Mouse (Mus musculus) urinary bladder, postnatal 10 days (tissue): ENCODE measurements around the gene Scgb1a1.
"Not testable (repeated sequence)": the region's sequence is repeated elsewhere in the genome, so short reads cannot be mapped to it uniquely, and the experiment has no call there.

Source experiments
- DNase-seq: peaks from one replicate; pipeline ENCODE4 v3.0.0; 2022; ENCODE audit warnings: low spot score

The Scgb1a1 gene

GRCm38 (mm10) chr19:9100297-9101061 lies 12.7 kb upstream of the Scgb1a1 start:
- no peak for DNase-seq

- no peak for DNase-seq
Observed at GRCm38 (mm10) chr19:9099751-9100150, 12.0 kb upstream of the Scgb1a1 start.

- no peak for DNase-seq
Observed at GRCm38 (mm10) chr19:9097441-9097840, 9.7 kb upstream of the Scgb1a1 start.

- no peak for DNase-seq
Observed at GRCm38 (mm10) chr19:9095111-9095510, 7.4 kb upstream of the Scgb1a1 start.

- DNase-seq: no peak
Observed at GRCm38 (mm10) chr19:9090709-9091108, 3.0 kb upstream of the Scgb1a1 start.

- DNase-seq: no peak
Observed at GRCm38 (mm10) chr19:9090191-9090590, 2.4 kb upstream of the Scgb1a1 start.

- DNase-seq: not testable (repeated sequence)
Observed at GRCm38 (mm10) chr19:9083892-9084291, 3.9 kb downstream of the Scgb1a1 start.

- DNase-seq: no peak
Observed at GRCm38 (mm10) chr19:9083010-9083355, 4.8 kb downstream of the Scgb1a1 start.

GRCm38 (mm10) chr19:9082191-9083009 lies 5.4 kb downstream of the Scgb1a1 start:
- DNase-seq: peak; percentile 55

- no peak for DNase-seq
Observed at GRCm38 (mm10) chr19:9081311-9082190, 6.2 kb downstream of the Scgb1a1 start.

- no peak for DNase-seq
Observed at GRCm38 (mm10) chr19:9079916-9080315, 7.8 kb downstream of the Scgb1a1 start.

- no peak for DNase-seq
Observed at GRCm38 (mm10) chr19:9076982-9077660, 10.6 kb downstream of the Scgb1a1 start.

GRCm38 (mm10) chr19:9076035-9076434 lies 11.7 kb downstream of the Scgb1a1 start:
- no peak for DNase-seq

- DNase-seq: no peak
Observed at GRCm38 (mm10) chr19:9075558-9075957, 12.2 kb downstream of the Scgb1a1 start.

- DNase-seq: no peak
Observed at GRCm38 (mm10) chr19:9074424-9074823, 13.3 kb downstream of the Scgb1a1 start.

- DNase-seq: no peak
Observed at GRCm38 (mm10) chr19:9073776-9074411, 13.9 kb downstream of the Scgb1a1 start.

GRCm38 (mm10) chr19:9072157-9072530 lies 15.6 kb downstream of the Scgb1a1 start:
- no peak for DNase-seq

GRCm38 (mm10) chr19:9071456-9072156 lies 16.2 kb downstream of the Scgb1a1 start:
- no peak for DNase-seq

GRCm38 (mm10) chr19:9070316-9070715 lies 17.4 kb downstream of the Scgb1a1 start:
- DNase-seq: no peak

- no peak for DNase-seq
Observed at GRCm38 (mm10) chr19:9069687-9070307, 18.0 kb downstream of the Scgb1a1 start.
